Mouse (Mus musculus) intestine, embryonic 16.5 days (tissue): ENCODE results near the gene Sfpq. TPM values are rescaled to one million over a fixed set of nuclear protein-coding genes. Genes with fewer than 3 reads are reported as not detected.
"Not testable (repeated sequence)": the region's sequence is repeated elsewhere in the genome, so short reads cannot be mapped to it uniquely, and the experiment has no call there.

Experiments
- ATAC-seq: fragments of 200-750 bp; cut with Nextera tagmentation; 2 replicates; pipeline ENCODE4 v1.8.0; 2017; ENCODE audit warnings: moderate TSS enrichment, moderate library complexity
- H3K27ac ChIP-seq: fragments of 300-500 bp; sonication (generic); 2 replicates; pipeline ENCODE4 v1.5.1; 2014; ENCODE audit warnings: mild to moderate bottlenecking, low read length
- H3K27me3 ChIP-seq: fragments of 300-500 bp; sonication (generic); replicated peaks from 2 replicates; pipeline ENCODE4 v1.6.1; 2014; ENCODE audit warnings: low read length, control low read depth, mixed read lengths; ENCODE audit not compliant: control insufficient read depth, insufficient read depth
- H3K36me3 ChIP-seq: fragments of 300-500 bp; sonication (generic); 2 replicates; pipeline ENCODE4 v1.6.1; 2014; ENCODE audit warnings: low read length, control low read depth; ENCODE audit not compliant: control insufficient read depth, insufficient read depth
- H3K4me1 ChIP-seq: fragments of 300-500 bp; sonication (generic); 2 replicates; pipeline ENCODE4 v1.6.1; 2014; ENCODE audit warnings: low read length, control low read depth, mixed read lengths; ENCODE audit not compliant: control insufficient read depth, insufficient read depth
- H3K4me2 ChIP-seq: fragments of 300-500 bp; sonication (generic); 2 replicates; pipeline ENCODE4 v1.6.1; 2014; ENCODE audit warnings: low read depth, low read length, control low read depth
- H3K4me3 ChIP-seq: fragments of 300-500 bp; sonication (generic); 2 replicates; pipeline ENCODE4 v1.5.1; 2014; ENCODE audit warnings: mild to moderate bottlenecking, low read length
- H3K9ac ChIP-seq: fragments of 300-500 bp; sonication (generic); 2 replicates; pipeline ENCODE4 v1.6.1; 2014; ENCODE audit warnings: low read depth, low read length
- H3K9me3 ChIP-seq: fragments of 300-500 bp; sonication (generic); 2 replicates; pipeline ENCODE4 v1.6.1; 2016; ENCODE audit warnings: low read length, control low read depth; ENCODE audit not compliant: control insufficient read depth
- WGBS: fragments of 180-500 bp; shearing (Covaris S2); extraction: QIAGEN DNeasy Blood & Tissue Kit; methylation state at CpG from one replicate; pipeline ENCODE4 v1.1.7; 2014; 5-methylcytosine and 5-hydroxymethylcytosine counted together
- polyA plus RNA-seq: library from polyadenylated mRNA; unstranded; fragments of >200 nt; fragmentation: Nextera tagmentation; extraction: Ambion mirVana; gene quantifications from 2 replicates; pipeline ENCODE4 v1.2.1, GENCODE M21; 2015

Sfpq gene
- polyA plus RNA-seq, 1 experiment from 2014 or later, result 39.7 TPM

DNA sequence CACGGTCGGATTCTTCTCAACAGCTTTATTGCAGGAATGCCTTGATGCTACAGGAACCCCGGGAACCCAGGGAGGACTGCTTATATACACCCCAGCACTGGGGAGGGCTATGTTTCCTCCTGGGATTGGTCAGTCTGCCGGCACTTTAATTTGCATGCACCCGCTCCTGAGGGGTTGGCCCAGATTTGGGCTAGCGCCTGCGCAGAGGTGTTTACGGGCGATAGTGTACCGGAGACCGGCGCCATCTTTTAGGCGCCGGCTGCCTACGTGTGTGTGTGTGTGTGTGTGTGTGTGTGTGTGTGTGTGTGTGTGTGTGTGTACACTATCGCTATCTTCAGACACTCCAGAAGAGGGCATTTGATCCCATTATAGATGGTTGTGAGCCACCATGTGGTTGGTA lies 21.8 kb upstream of the Sfpq start:
- H3K36me3 ChIP-seq, H3K4me2 ChIP-seq, ATAC-seq, H3K27me3 ChIP-seq, H3K4me3 ChIP-seq, H3K9me3 ChIP-seq, H3K27ac ChIP-seq, H3K9ac ChIP-seq, H3K4me1 ChIP-seq: not testable (repeated sequence)
- 93% methylated on average over 16 of the region's 16 CpGs for WGBS

DNA sequence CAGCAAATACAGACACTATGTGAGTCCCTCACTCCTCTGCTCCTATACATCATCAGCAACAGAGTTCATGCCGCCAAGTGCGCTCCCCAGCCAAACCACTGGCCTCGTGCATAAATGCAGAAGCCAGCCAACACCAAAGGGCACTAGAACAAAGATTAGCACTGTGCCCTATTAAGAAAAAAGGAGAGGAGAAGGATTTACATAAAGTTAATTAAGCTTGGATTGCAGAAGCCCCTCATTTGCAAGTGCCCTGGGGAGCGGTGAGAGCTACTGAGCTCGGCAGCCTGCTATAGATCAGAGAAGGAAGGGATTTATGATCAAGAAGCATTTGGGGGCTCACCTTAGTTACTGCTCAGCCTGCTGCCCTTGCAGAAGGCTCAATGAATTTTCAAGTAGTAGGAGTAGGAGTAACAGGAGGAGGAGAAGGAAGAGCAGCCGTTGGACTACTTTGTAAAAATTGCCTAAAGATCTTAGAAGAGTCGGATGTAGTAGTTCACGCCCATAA lies 20.5 kb upstream of the Sfpq start:
- Histone ChIP-seq H3K9ac (no peak overlapping the region), H3K4me3 (no peak overlapping the region), H3K36me3 (no peaks in the 10 kb centered on the region), H3K27ac (no peak overlapping the region), H3K27me3 (no peaks in the 10 kb centered on the region), H3K4me2 (no peak overlapping the region), H3K4me1 (peaks cover 6% of the 10 kb centered on the region), H3K9me3 (no peaks in the 10 kb centered on the region)
- no peak for ATAC-seq
- 49% methylated on average over 8 of the region's 8 CpGs for WGBS

- no peaks in the 10 kb centered on the region for H3K36me3 ChIP-seq
- no peaks in the 10 kb centered on the region for H3K27me3 ChIP-seq
- ATAC-seq, result no peak
- H3K27ac ChIP-seq, result no peak overlapping the region
- no peak overlapping the region for H3K9ac ChIP-seq
- no peaks in the 10 kb centered on the region for H3K9me3 ChIP-seq
- H3K4me3 ChIP-seq, result no peak overlapping the region
- WGBS, result 81% methylated on average over 3 of the region's 3 CpGs
- no peak overlapping the region for H3K4me2 ChIP-seq
- peaks cover 6% of the 10 kb centered on the region for H3K4me1 ChIP-seq
Observed at GRCm38 (mm10) chr4:127004384-127004783, 16.7 kb upstream of the Sfpq start.

DNA sequence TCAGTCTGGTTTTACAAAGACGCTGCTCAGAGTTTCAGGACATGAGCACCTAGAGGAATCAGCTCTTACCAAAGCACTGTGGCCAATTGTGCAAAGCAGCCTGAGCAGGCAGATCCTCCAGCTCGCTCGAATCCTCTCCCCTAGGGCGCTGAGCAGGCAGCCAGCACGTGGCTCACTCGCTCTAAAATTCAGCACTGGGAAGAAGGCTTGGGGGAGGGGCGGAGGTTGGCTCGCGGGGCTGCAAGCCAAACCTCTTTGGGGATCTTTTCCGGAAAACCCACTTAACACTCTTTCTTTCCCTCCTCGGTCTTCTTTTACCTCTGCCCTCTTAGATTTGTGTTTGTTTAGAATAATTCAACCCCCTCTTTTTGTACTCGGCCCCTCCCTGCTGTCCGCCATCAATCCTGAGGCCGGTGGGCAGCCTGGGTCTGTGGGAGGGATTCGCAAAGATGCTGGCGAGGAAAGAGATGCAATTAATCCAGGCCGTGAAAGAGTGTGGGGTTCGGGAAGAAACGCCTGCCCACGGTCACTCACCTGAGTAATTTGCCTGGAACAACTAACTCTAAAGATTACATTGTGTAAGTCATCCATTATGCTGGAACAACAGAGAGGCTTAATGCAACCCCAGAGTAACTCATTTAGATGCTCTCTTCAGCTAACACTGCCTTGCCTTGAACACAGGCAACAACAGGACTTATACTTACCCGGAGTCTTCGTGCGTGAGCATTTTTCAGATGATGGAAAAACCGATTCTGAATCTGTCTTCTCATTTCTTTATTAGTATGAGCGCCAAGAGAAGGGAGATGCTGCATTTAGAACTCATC lies 15.8 kb upstream of the Sfpq start:
- Histone ChIP-seq H3K4me2 (peak overlapping the region; percentile 60), H3K9me3 (no peaks in the 10 kb centered on the region), H3K36me3 (no peaks in the 10 kb centered on the region), H3K4me3 (peak overlapping the region; percentile 33), H3K27ac (no peak overlapping the region), H3K9ac (peak overlapping the region; percentile 21), H3K27me3 (no peaks in the 10 kb centered on the region), H3K4me1 (peaks cover 6% of the 10 kb centered on the region)
- peak; percentile 48; the same call in 1 of the 2 replicates for ATAC-seq
- 19% methylated on average over 25 of the region's 25 CpGs for WGBS

DNA sequence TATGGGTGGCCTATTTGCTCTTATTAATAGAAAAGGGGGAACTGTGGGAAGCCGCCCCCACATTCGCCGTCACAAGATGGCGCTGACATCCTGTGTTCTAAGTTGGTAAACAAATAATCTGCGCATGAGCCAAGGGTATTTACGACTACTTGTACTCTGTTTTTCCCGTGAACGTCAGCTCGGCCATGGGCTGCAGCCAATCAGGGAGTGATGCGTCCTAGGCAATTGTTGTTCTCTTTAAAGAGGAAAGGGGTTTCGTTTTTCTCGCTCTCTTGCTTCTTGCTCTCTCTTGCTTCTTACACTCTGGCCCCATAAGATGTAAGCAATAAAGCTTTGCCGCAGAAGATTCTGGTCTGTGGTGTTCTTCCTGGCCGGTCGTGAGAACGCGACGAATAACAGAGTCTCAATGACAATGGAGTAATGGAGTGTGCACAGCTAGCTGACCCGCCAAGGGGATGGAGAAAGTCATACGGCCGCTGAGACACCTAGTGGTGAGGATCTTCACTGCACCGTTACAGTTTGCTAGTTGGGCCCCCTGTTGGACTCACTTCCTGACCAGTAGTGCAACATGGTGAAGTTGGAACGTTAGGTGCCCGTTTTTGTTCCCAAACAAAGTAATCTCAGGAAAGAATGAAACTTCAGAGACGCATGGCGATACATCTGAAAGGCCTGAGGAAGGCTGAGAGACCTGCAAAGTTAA lies 5.7 kb upstream of the Sfpq start:
- H3K27ac ChIP-seq, H3K9me3 ChIP-seq, H3K27me3 ChIP-seq, H3K4me1 ChIP-seq, H3K36me3 ChIP-seq, H3K9ac ChIP-seq: not testable (repeated sequence)
- Histone ChIP-seq H3K4me2 (0 out of 2 replicates have a peak overlapping the region, but pooled peaks have one; percentile 37), H3K4me3 (peak overlapping the region; percentile 37)
- 18% methylated on average over 14 of the region's 26 CpGs for WGBS
- peak; percentile 94 for ATAC-seq

DNA sequence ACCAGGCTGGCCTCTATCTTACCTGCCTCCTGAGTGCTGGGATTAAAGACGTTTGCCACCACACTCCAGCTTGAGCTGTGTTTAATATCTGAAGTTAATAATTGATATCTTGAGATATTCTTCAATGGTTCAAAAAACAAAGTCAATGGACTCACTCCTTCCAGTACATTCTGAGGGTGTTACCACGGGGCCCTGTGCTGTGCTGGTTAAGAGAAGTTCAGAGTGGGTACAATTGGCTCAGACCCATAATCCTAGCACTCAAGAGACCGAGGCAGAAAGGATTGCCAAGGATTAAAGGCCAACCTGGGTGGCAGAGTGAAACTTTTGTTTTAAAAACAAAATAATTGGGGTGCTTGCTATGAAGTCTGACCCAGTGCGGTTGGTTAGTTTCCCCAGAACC lies 4.8 kb upstream of the Sfpq start:
- H3K4me3 ChIP-seq, result no peak overlapping the region
- WGBS, result 79% methylated on average over 4 of the region's 4 CpGs
- H3K4me1 ChIP-seq, result peaks cover 4% of the 10 kb centered on the region; the same call in 1 of the 2 replicates
- H3K9me3 ChIP-seq, result no peaks in the 10 kb centered on the region
- no peaks in the 10 kb centered on the region for H3K27me3 ChIP-seq
- no peaks in the 10 kb centered on the region for H3K36me3 ChIP-seq
- H3K9ac ChIP-seq, result no peak overlapping the region
- H3K4me2 ChIP-seq, result no peak overlapping the region
- ATAC-seq, result no peak
- no peak overlapping the region for H3K27ac ChIP-seq

GRCm38 (mm10) chr4:127020411-127021150 lies 543 bp upstream of the Sfpq start:
- no peak for ATAC-seq
- WGBS, result 12% methylated on average over 13 of the region's 13 CpGs
- peak overlapping the region; percentile 46 for H3K4me3 ChIP-seq
- H3K27ac ChIP-seq, result no peak overlapping the region
- no peak overlapping the region for H3K9ac ChIP-seq
- peaks cover 14% of the 10 kb centered on the region; the same call in 1 of the 2 replicates for H3K4me1 ChIP-seq
- no peaks in the 10 kb centered on the region for H3K36me3 ChIP-seq
- peak overlapping the region; percentile 58 for H3K4me2 ChIP-seq
- no peaks in the 10 kb centered on the region for H3K27me3 ChIP-seq
- H3K9me3 ChIP-seq, result no peaks in the 10 kb centered on the region

GRCm38 (mm10) chr4:127021989-127022626 lies 984 bp downstream of the Sfpq start:
- peak overlapping the region; percentile 99 for H3K4me3 ChIP-seq
- H3K4me2 ChIP-seq, result peak overlapping the region; percentile 74
- H3K36me3 ChIP-seq, result peaks cover under 1% of the 10 kb centered on the region; the same call in 1 of the 2 replicates
- peaks cover 20% of the 10 kb centered on the region for H3K4me1 ChIP-seq
- ATAC-seq, result peak; percentile 80
- peak overlapping the region; percentile 100 for H3K9ac ChIP-seq
- peak overlapping the region; percentile 98 for H3K27ac ChIP-seq
- no peaks in the 10 kb centered on the region for H3K27me3 ChIP-seq
- H3K9me3 ChIP-seq, result no peaks in the 10 kb centered on the region
- under 1% methylated on average over 52 of the region's 53 CpGs for WGBS
